Mouse (Mus musculus): Measurements from ENCODE around the gene Rusc1. TPM values are rescaled to one million over a fixed set of nuclear protein-coding genes. Genes with fewer than 3 reads are reported as not detected.
"Not testable (repeated sequence)": the region's sequence is repeated elsewhere in the genome, so short reads cannot be mapped to it uniquely, and the experiment has no call there.

Rusc1 gene
- polyA plus RNA-seq, 1 experiment from 2014 or later = 23.9 TPM

DNA sequence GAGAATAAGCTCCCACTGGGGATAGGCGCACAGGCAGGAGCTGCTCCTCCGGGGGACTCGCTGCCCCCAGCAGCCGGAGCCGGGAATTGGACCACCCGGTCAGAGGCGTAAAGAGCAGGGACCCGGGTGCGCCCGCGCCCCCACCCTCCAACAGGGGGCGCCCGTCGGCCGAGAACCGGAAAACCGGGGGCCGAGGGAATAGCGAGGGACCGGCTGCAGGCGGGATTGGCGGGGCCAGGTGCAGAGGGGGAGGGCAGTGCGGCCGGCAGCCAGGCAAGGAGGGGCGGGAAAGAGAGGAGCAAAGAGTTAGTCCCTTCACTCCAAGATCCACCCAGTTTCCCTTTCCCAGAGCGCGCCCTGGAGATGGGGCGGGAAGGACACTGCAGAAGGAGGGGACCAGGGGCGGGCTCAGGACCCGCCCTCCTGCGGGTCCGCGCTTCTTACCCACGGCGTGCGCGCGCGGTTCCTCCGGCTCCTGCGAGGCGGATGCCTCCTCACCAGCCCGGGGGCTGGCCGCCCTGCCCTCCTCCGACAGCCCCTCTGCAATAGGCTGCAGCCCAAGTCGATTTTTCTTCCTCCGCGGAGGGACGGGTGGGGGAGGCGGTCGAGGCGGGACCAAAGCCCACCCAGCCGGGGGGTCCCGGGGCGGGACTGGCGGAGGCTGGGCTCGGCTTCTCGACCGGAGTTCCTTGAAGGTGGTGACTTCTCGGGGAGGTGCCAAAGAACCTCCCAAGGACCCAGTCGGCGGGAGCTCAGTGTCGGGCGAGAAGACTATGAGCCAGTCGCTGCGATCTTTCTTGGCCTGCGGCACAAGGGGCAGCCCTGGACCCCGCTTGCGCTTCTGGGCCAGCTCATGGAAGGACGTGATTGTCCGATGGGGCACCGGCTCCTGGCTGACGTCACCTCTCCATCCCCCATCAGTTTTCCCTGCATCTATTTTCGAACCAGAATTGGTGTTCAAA, 2.1 kb downstream of the Rusc1 start:
- Histone ChIP-seq H3K9me3 (ENCODE audit: control insufficient read depth, low read length) (no peaks in the 10 kb centered on the region), H3K27ac (ENCODE audit: low read depth, low read length) (peak overlapping the region; percentile 33; the same call in 1 of the 2 replicates), H3K4me2 (ENCODE audit: low read depth, low read length, severe bottlenecking) (peak overlapping the region; percentile 83), H3K4me1 (replicated peaks; ENCODE audit: control insufficient read depth, insufficient read depth, low read length) (peaks cover 16% of the 10 kb centered on the region; the same call in 1 of the 2 replicates), H3K9ac (ENCODE audit: low read length) (peak overlapping the region; percentile 61), H3K27me3 (ENCODE audit: control insufficient read depth, insufficient read depth, low read length) (peaks cover 16% of the 10 kb centered on the region), H3K4me3 (ENCODE audit: low read depth, low read length) (peak overlapping the region; percentile 48), H3K36me3 (ENCODE audit: control insufficient read depth, insufficient read depth, low read length) (peaks cover 2% of the 10 kb centered on the region; the same call in 1 of the 2 replicates)
- DNase-seq (ENCODE audit: low spot score) (peak; percentile 94), ATAC-seq (replicated peaks; ENCODE audit: low FRiP score) (peak; percentile 63)
- WGBS = under 1% methylated on average over 69 of the region's 74 CpGs

- no peak overlapping the region; the same call in 1 of the 2 replicates for H3K27ac ChIP-seq (ENCODE audit: low read depth, low read length)
Measured at GRCm38 (mm10) chr3:89089882-89090591, 3.1 kb downstream of the Rusc1 start.

GRCm38 (mm10) chr3:89088974-89089373, 4.1 kb downstream of the Rusc1 start:
- Histone ChIP-seq H3K36me3 (ENCODE audit: control insufficient read depth, insufficient read depth, low read length) (no peaks in the 10 kb centered on the region), H3K27ac (ENCODE audit: low read depth, low read length) (no peak overlapping the region), H3K9me3 (ENCODE audit: control insufficient read depth, low read length) (no peaks in the 10 kb centered on the region), H3K27me3 (ENCODE audit: control insufficient read depth, insufficient read depth, low read length) (peaks cover 16% of the 10 kb centered on the region), H3K9ac (ENCODE audit: low read length) (peak overlapping the region; percentile 14; the same call in 1 of the 2 replicates), H3K4me3 (ENCODE audit: low read depth, low read length) (no peak overlapping the region), H3K4me1 (replicated peaks; ENCODE audit: control insufficient read depth, insufficient read depth, low read length) (peaks cover 16% of the 10 kb centered on the region; the same call in 1 of the 2 replicates), H3K4me2 (ENCODE audit: low read depth, low read length, severe bottlenecking) (peak overlapping the region; percentile 83)
- WGBS = 70% methylated on average over 14 of the region's 14 CpGs
- DNase-seq (ENCODE audit: low spot score) (no peak), ATAC-seq (replicated peaks; ENCODE audit: low FRiP score) (no peak)

More at GRCm38 (mm10) chr3:89089882-89090591, 3.1 kb downstream of the Rusc1 start:
- DNase-seq (ENCODE audit: low spot score) (peak; percentile 84), ATAC-seq (replicated peaks; ENCODE audit: low FRiP score) (peak; percentile 69)
- under 1% methylated on average over 40 of the region's 40 CpGs for WGBS
- Histone ChIP-seq H3K9ac (ENCODE audit: low read length) (peak overlapping the region; percentile 61), H3K9me3 (ENCODE audit: control insufficient read depth, low read length) (no peaks in the 10 kb centered on the region), H3K4me1 (replicated peaks; ENCODE audit: control insufficient read depth, insufficient read depth, low read length) (peaks cover 16% of the 10 kb centered on the region; the same call in 1 of the 2 replicates), H3K4me2 (ENCODE audit: low read depth, low read length, severe bottlenecking) (peak overlapping the region; percentile 83), H3K36me3 (ENCODE audit: control insufficient read depth, insufficient read depth, low read length) (peaks cover 2% of the 10 kb centered on the region; the same call in 1 of the 2 replicates), H3K27me3 (ENCODE audit: control insufficient read depth, insufficient read depth, low read length) (peaks cover 16% of the 10 kb centered on the region), H3K4me3 (ENCODE audit: low read depth, low read length) (peak overlapping the region; percentile 48)

DNA sequence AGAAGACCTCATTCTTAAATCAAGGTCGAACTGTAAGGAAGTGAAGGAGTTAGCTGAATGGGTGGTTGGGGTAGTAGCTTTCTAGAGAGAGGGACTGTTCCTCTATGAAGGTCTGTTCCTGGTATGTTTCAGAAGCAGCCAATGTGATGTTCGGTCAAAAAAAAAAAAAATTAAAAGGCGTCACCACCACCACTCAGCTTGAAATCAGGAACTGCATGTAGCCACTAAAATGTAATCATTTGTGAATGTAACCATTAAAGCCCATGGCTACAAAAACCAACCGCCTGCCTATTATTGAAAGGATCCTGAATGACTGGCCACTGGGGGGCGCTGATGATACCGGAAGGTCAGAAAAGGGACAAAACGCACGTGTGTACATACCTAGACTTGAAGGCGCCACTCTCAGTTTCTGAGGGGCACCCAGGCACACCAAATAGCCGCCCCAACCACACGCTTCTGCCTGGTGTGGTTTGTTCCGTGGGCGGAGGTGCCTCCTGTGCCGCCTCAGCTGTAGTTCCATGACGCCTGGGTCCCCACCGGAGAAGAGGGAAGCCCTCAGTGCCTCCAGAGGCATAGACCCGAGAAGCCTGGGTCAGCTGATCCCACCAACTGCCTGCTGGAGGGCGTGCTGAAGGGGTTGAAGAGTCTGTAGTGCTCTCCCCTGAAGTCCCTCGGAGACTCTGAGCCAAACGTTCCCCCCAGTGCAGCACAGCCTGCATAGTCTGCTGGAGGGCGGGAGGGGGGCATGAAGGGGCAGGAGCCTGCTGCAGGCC, 5.6 kb downstream of the Rusc1 start:
- DNase-seq (ENCODE audit: low spot score) (peak; percentile 90), ATAC-seq (replicated peaks; ENCODE audit: low FRiP score) (no peak)
- H3K27me3 ChIP-seq (ENCODE audit: control insufficient read depth, insufficient read depth, low read length) = peaks cover 16% of the 10 kb centered on the region
- H3K4me1 ChIP-seq (replicated peaks; ENCODE audit: control insufficient read depth, insufficient read depth, low read length) = peaks cover 13% of the 10 kb centered on the region; the same call in 1 of the 2 replicates
- no peak overlapping the region for H3K9ac ChIP-seq (ENCODE audit: low read length)
- H3K27ac ChIP-seq (ENCODE audit: low read depth, low read length) = no peak overlapping the region
- H3K4me3 ChIP-seq (ENCODE audit: low read depth, low read length) = no peak overlapping the region
- H3K9me3 ChIP-seq (ENCODE audit: control insufficient read depth, low read length) = no peaks in the 10 kb centered on the region
- WGBS = 34% methylated on average over 21 of the region's 21 CpGs
- H3K4me2 ChIP-seq (ENCODE audit: low read depth, low read length, severe bottlenecking) = no peak overlapping the region
- no peaks in the 10 kb centered on the region for H3K36me3 ChIP-seq (ENCODE audit: control insufficient read depth, insufficient read depth, low read length)

DNA sequence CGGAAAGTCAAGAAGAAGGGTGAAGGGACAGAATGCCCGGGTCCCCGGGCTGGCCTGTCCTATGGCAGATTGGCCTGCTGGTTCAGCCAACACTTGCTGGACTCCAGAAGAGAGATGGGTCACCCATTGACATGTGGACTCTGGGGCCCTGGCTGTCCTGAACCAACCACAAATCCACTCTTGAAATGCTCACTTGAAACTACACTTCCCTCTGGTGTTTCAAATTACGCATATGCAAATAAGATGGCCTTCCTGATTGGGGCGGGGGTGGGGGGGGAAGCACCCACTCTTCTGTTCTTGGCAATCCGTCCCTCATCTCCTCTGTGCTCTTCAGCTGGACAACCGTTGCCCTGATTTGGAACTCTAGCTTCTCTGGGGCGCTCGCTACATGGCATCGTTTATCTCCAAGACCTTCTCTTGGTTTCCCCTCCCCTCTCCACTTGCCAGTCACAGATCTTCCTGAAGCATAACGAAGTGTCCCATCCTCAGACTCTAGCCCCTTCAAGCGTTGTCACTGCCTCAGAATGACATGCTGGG, 8.4 kb downstream of the Rusc1 start:
- no peaks in the 10 kb centered on the region for H3K36me3 ChIP-seq (ENCODE audit: control insufficient read depth, insufficient read depth, low read length)
- WGBS = 83% methylated on average over 12 of the region's 12 CpGs
- no peak for DNase-seq (ENCODE audit: low spot score)

GRCm38 (mm10) chr3:89084133-89084532, 9.0 kb downstream of the Rusc1 start:
- peaks cover 3% of the 10 kb centered on the region; the same call in 1 of the 2 replicates for H3K36me3 ChIP-seq (ENCODE audit: control insufficient read depth, insufficient read depth, low read length)
- H3K9me3 ChIP-seq (ENCODE audit: control insufficient read depth, low read length) = no peaks in the 10 kb centered on the region
- no peak for ATAC-seq (replicated peaks; ENCODE audit: low FRiP score)

More for the DNA sequence above, 8.4 kb downstream of the Rusc1 start:
- no peak overlapping the region for H3K4me2 ChIP-seq (ENCODE audit: low read depth, low read length, severe bottlenecking)
- no peak overlapping the region for H3K27ac ChIP-seq (ENCODE audit: low read depth, low read length)
- ATAC-seq (replicated peaks; ENCODE audit: low FRiP score) = no peak
- H3K9me3 ChIP-seq (ENCODE audit: control insufficient read depth, low read length) = no peaks in the 10 kb centered on the region
- H3K27me3 ChIP-seq (ENCODE audit: control insufficient read depth, insufficient read depth, low read length) = peaks cover 9% of the 10 kb centered on the region
- no peak overlapping the region for H3K4me3 ChIP-seq (ENCODE audit: low read depth, low read length)
- H3K4me1 ChIP-seq (replicated peaks; ENCODE audit: control insufficient read depth, insufficient read depth, low read length) = peaks cover 6% of the 10 kb centered on the region; the same call in 1 of the 2 replicates
- no peak overlapping the region for H3K9ac ChIP-seq (ENCODE audit: low read length)

DNA sequence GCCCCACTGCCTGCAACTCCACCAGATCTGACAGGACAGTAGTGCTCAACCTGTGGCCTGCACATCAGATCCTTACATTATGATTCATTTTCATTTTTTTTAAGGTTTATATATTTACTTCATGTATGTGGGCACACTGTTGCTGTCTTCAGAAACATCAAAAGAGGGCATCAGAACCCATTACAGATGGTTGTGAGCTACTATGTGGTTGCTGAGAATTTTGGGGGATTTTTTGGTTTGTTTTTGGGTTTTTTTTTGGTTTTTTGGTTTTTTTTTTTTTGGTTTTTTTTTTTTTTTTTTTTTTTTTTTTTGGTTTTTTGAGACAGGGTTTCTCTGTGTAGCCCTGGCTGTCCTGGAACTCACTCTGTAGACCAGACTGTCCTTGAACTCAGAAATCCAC, 10.8 kb downstream of the Rusc1 start:
- not testable (repeated sequence) for ATAC-seq (replicated peaks; ENCODE audit: low FRiP score); DNase-seq (ENCODE audit: low spot score); H3K27ac ChIP-seq (ENCODE audit: low read depth, low read length); H3K9ac ChIP-seq (ENCODE audit: low read length); H3K27me3 ChIP-seq (ENCODE audit: control insufficient read depth, insufficient read depth, low read length); H3K4me3 ChIP-seq (ENCODE audit: low read depth, low read length); H3K4me1 ChIP-seq (replicated peaks; ENCODE audit: control insufficient read depth, insufficient read depth, low read length); H3K9me3 ChIP-seq (ENCODE audit: control insufficient read depth, low read length); H3K4me2 ChIP-seq (ENCODE audit: low read depth, low read length, severe bottlenecking); H3K36me3 ChIP-seq (ENCODE audit: control insufficient read depth, insufficient read depth, low read length)

More at GRCm38 (mm10) chr3:89084133-89084532, 9.0 kb downstream of the Rusc1 start:
- Histone ChIP-seq H3K4me1 (replicated peaks; ENCODE audit: control insufficient read depth, insufficient read depth, low read length) (0 out of 2 replicates have a peak, but pooled peaks cover 2% of the 10 kb centered on the region), H3K4me2 (ENCODE audit: low read depth, low read length, severe bottlenecking) (no peak overlapping the region), H3K27ac (ENCODE audit: low read depth, low read length) (no peak overlapping the region), H3K9ac (ENCODE audit: low read length) (no peak overlapping the region), H3K27me3 (ENCODE audit: control insufficient read depth, insufficient read depth, low read length) (peaks cover 8% of the 10 kb centered on the region), H3K4me3 (ENCODE audit: low read depth, low read length) (no peak overlapping the region)
- 84% methylated on average over 2 of the region's 2 CpGs for WGBS
- DNase-seq (ENCODE audit: low spot score) = no peak
